Mouse (Mus musculus): ENCODE measurements around the gene Wdr49. TPM values are rescaled to one million over a fixed set of nuclear protein-coding genes. Genes with fewer than 3 reads are reported as not detected.
A peak's percentile ranks its signal among the peaks of the same experiment; 100 is the strongest.

Gene Wdr49
- not detected in 2 replicates for total RNA-seq (2015)
- total RNA-seq (2017) = not detected in 2 replicates

- ATAC-seq (replicated peaks; ENCODE audit: poor library complexity) = no peak
Measured at GRCm38 (mm10) chr3:75482056-75482455, at the start of gene Wdr49. TSS of gene Wdr49 (minus strand) at chr3:75482156.

- no peak for ATAC-seq (replicated peaks; ENCODE audit: poor library complexity)
Measured at GRCm38 (mm10) chr3:75531074-75531473, 49.1 kb upstream of the Wdr49 start.

GRCm38 (mm10) chr3:75522527-75522926 lies 40.6 kb upstream of the Wdr49 start:
- no peak for ATAC-seq (replicated peaks; ENCODE audit: poor library complexity)

GRCm38 (mm10) chr3:75521314-75521713 lies 39.4 kb upstream of the Wdr49 start:
- no peak for ATAC-seq (replicated peaks; ENCODE audit: poor library complexity)

- ATAC-seq (replicated peaks; ENCODE audit: poor library complexity) = peak; percentile 89
Measured at GRCm38 (mm10) chr3:75517631-75518250, 35.8 kb upstream of the Wdr49 start.

GRCm38 (mm10) chr3:75498961-75499960 lies 17.3 kb upstream of the Wdr49 start:
- ATAC-seq (replicated peaks; ENCODE audit: poor library complexity) = peak; percentile 93

GRCm38 (mm10) chr3:75492913-75493312 lies 11.0 kb upstream of the Wdr49 start:
- no peak for ATAC-seq (replicated peaks; ENCODE audit: poor library complexity)

GRCm38 (mm10) chr3:75475106-75475505 lies 6.8 kb downstream of the Wdr49 start:
- no peak for ATAC-seq (replicated peaks; ENCODE audit: poor library complexity)

GRCm38 (mm10) chr3:75474657-75475056 lies 7.3 kb downstream of the Wdr49 start:
- no peak for ATAC-seq (replicated peaks; ENCODE audit: poor library complexity)

- no peak for ATAC-seq (replicated peaks; ENCODE audit: poor library complexity)
Measured at GRCm38 (mm10) chr3:75468154-75468553, 13.8 kb downstream of the Wdr49 start.

- no peak for ATAC-seq (replicated peaks; ENCODE audit: poor library complexity)
Measured at GRCm38 (mm10) chr3:75430564-75431181, 51.3 kb downstream of the Wdr49 start.

GRCm38 (mm10) chr3:75395918-75396317 lies 86.0 kb downstream of the Wdr49 start:
- no peak for ATAC-seq (replicated peaks; ENCODE audit: poor library complexity)

- ATAC-seq (replicated peaks; ENCODE audit: poor library complexity) = no peak
Measured at GRCm38 (mm10) chr3:75395121-75395895, 86.6 kb downstream of the Wdr49 start.

GRCm38 (mm10) chr3:75394487-75394886 lies 87.5 kb downstream of the Wdr49 start:
- no peak for ATAC-seq (replicated peaks; ENCODE audit: poor library complexity)

GRCm38 (mm10) chr3:75381776-75382175 lies 100.2 kb downstream of the Wdr49 start:
- no peak for ATAC-seq (replicated peaks; ENCODE audit: poor library complexity)

GRCm38 (mm10) chr3:75353972-75354371 lies 128.0 kb downstream of the Wdr49 start:
- ATAC-seq (replicated peaks; ENCODE audit: poor library complexity) = no peak

GRCm38 (mm10) chr3:75337196-75337595 lies 144.8 kb downstream of the Wdr49 start:
- no peak for ATAC-seq (replicated peaks; ENCODE audit: poor library complexity)

GRCm38 (mm10) chr3:75320999-75321398 lies 161.0 kb downstream of the Wdr49 start:
- ATAC-seq (replicated peaks; ENCODE audit: poor library complexity) = no peak

- no peak for ATAC-seq (replicated peaks; ENCODE audit: poor library complexity)
Measured at GRCm38 (mm10) chr3:75308861-75309260, 173.1 kb downstream of the Wdr49 start.

GRCm38 (mm10) chr3:75308228-75308627 lies 173.7 kb downstream of the Wdr49 start:
- peak; percentile 95 for ATAC-seq (replicated peaks; ENCODE audit: poor library complexity)

- no peak for ATAC-seq (replicated peaks; ENCODE audit: poor library complexity)
Measured at GRCm38 (mm10) chr3:75305584-75305983, 176.4 kb downstream of the Wdr49 start.
